Mouse (Mus musculus) E14TG2a.4 (cell line): Measurements from ENCODE around the gene Exosc7.

Experiments
- CTCF ChIP-seq: conservative IDR thresholded peaks from 2 replicates; pipeline ENCODE4 v1.5.1; 2014; ENCODE audit warnings: low read length
- NANOG ChIP-seq: IDR thresholded peaks from 2 replicates; pipeline ENCODE4 v1.6.1; 2014; ENCODE audit warnings: borderline replicate concordance, low read length, mixed read lengths

DNA sequence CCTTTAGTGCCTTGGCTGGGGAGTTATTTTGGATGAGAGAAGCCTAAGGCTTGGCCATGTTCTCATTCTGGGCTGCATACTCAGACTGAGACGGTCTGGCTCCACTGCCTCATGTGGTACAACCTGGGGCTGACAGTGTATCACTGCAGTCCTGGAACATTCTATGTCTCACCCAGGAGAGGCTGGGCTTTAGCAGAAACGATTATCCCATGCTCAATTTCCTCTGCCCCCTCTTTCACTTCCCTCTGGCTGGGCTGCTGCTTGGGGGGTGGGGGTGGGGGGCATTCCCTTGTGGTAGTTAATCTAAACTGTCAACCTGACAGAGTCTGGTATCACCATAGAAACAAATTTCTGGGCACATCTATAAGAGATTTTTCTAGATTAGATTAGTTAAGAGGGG is 72.5 kb downstream of the Exosc7 start:
- TF ChIP-seq CTCF (no peak), NANOG (no peak)
